Mouse (Mus musculus): ENCODE results near the gene Acmsd.

- TF ChIP-seq CTCF (IDR thresholded peaks at IDR 0.05; ENCODE audit: insufficient read depth, low read depth, low read length) = no peak
- no peak for TF ChIP-seq POLR2A (IDR thresholded peaks at IDR 0.05; ENCODE audit: insufficient read depth, low read depth, low read length)
Observed at GRCm38 (mm10) chr1:127796341-127796740, 67.1 kb downstream of the Acmsd start.
